Mouse (Mus musculus): Measurements from ENCODE around the gene Slc22a14.

- TF ChIP-seq CTCF (IDR thresholded peaks at IDR 0.05; ENCODE audit: low read depth) (no peak), EP300 (optimal IDR thresholded peaks at IDR 0.05) (no peak)
Observed at GRCm38 (mm10) chr9:119280894-119281682, 84.3 kb downstream of the Slc22a14 start.
